ENCODE assay signal across 1 mouse cellular context in genomic region chr13:81852309-81852978, GRCm38 (mm10).
TF ChIP-seq lines count a peak whose summit lies in the region.

No protein-coding gene starts in this region.

TF ChIP-seq in MEL, 35 proteins besides CTCF, POLR2A, EP300 and RAD21 (continued from another document):
- TF ChIP-seq MYC (IDR thresholded peaks at IDR 0.05; ENCODE audit: low read depth, low read length) (no peak), KAT2A (conservative IDR thresholded peaks at IDR 0.05; ENCODE audit: low read depth, low read length) (no peak)
